Mouse (Mus musculus): ENCODE measurements around the gene Enam. TPM values are rescaled to one million over a fixed set of nuclear protein-coding genes. Genes with fewer than 3 reads are reported as not detected.

Enam gene
- polyA plus RNA-seq (2015; fragmentation: Illumina TruSeq; extraction: RNeasy Lipid Tissue Mini Kit (QIAGEN cat#74804); ENCODE audit: insufficient read depth, low replicate concordance) = not detected

DNA sequence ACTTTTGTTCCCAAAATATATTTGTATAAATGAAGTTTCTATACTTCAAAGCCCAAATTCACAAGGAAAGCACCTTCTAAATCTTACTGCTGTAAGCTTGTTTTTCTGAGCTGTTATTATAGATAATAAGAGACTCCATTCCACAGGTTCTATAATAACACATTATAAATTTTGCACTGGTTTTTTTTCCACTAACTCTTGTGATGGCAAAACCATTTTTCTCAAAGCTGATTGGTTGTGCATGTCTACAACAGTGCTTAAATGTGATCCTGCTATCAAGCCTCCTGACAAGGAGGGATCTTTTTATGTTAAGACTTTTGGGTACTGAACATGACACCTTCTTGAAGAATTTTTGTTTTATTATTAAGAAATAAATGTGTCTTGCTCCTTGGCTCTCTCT is at the start of gene Enam:
Enam (plus strand) TSS at position 301 of the 400 bp plus-strand sequence.

DNA sequence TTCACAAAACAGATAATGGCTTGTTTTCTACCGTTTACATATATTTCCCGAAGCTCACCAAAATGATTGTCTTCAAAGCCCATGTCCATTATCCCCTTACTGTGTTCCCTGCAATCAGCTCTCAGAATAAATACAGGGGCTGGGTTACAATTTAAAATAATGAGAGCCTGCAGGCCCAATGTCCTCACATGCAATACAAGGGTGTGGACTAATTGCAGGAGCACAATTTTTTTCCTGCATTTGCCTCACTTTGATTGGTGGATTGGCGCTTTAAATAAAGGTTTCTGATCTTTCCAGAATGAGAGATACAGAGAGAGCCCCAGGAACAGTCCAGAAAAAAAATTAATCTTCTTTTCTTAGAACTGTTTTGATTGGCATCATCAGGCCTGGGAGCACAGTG is 32.1 kb upstream of the Enam start, which contains the start of gene Ambn:
Ambn (plus strand) TSS at position 301 of the 400 bp plus-strand sequence.

GRCm38 (mm10) chr5:88527657-88528056 is 39.9 kb downstream of the Enam start, which contains the start of gene Jchain:
Gene Jchain (minus strand): TSS chr5:88527891.

DNA sequence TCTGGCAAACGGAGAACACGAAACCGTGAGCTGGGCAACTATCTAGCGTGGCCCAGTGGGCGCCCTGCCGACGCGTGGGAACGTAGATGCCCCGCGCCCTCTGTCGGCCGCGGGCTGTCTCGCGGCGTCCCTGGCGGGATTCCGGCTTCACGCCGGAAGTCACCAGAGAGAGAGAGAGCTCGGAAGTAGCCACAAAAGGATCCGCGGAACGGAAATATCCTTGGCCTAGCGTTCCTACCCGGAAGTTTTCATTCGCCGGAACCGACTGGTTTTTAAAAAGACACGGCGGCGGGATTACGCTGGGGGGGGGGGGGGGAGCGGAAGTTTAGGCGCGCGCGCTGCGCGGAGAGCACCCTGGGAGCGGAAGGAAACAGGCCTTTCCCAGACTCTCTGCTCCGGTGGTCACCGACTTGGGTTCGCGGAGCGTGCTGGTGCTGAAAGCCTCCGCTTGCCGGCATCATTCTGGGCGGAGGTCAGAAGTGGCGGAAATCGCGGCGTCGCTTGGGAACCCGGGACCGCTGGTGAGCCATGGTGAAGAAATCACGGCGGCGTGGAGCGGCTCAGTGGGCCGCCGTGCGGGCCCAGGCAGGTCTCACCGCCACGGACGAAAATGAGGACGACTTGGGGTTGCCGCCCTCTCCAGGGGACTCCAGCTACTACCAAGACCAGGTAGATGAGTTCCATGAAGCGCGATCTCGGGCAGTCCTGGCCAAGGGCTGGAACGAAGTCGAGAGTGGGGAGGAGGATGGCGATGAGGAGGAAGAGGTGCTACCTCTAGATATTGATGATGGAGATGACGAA is 66.5 kb downstream of the Enam start, which contains the start of gene Utp3:
Utp3 (plus strand) TSS at position 377 of the 801 bp plus-strand sequence.

Other genes starting within 250 kb of the Enam start
- gene Gm7714, start 219.1 kb upstream of the Enam start, polyA plus RNA-seq (2015; fragmentation: Illumina TruSeq; extraction: RNeasy Lipid Tissue Mini Kit (QIAGEN cat#74804); ENCODE audit: insufficient read depth, low replicate concordance) = not detected
- gene Prol1, start 170.7 kb upstream of the Enam start, polyA plus RNA-seq (2015; fragmentation: Illumina TruSeq; extraction: RNeasy Lipid Tissue Mini Kit (QIAGEN cat#74804); ENCODE audit: insufficient read depth, low replicate concordance) = not detected
- gene Amtn, start 111.9 kb upstream of the Enam start, polyA plus RNA-seq (2015; fragmentation: Illumina TruSeq; extraction: RNeasy Lipid Tissue Mini Kit (QIAGEN cat#74804); ENCODE audit: insufficient read depth, low replicate concordance) = not detected
- not detected for gene Ambn, start 32.0 kb upstream of the Enam start, polyA plus RNA-seq (2015; fragmentation: Illumina TruSeq; extraction: RNeasy Lipid Tissue Mini Kit (QIAGEN cat#74804); ENCODE audit: insufficient read depth, low replicate concordance)
- gene Jchain, start 39.9 kb downstream of the Enam start, polyA plus RNA-seq (2015; fragmentation: Illumina TruSeq; extraction: RNeasy Lipid Tissue Mini Kit (QIAGEN cat#74804); ENCODE audit: insufficient read depth, low replicate concordance) = 1,764 TPM
- gene Utp3, start 66.5 kb downstream of the Enam start, polyA plus RNA-seq (2015; fragmentation: Illumina TruSeq; extraction: RNeasy Lipid Tissue Mini Kit (QIAGEN cat#74804); ENCODE audit: insufficient read depth, low replicate concordance) = 91.5 TPM
- gene Rufy3, start 77.1 kb downstream of the Enam start, polyA plus RNA-seq (2015; fragmentation: Illumina TruSeq; extraction: RNeasy Lipid Tissue Mini Kit (QIAGEN cat#74804); ENCODE audit: insufficient read depth, low replicate concordance) = 26.9 TPM
- gene Grsf1, start 188.2 kb downstream of the Enam start, polyA plus RNA-seq (2015; fragmentation: Illumina TruSeq; extraction: RNeasy Lipid Tissue Mini Kit (QIAGEN cat#74804); ENCODE audit: insufficient read depth, low replicate concordance) = 70.3 TPM
- 24.9 TPM for gene Mob1b, start 232.9 kb downstream of the Enam start, polyA plus RNA-seq (2015; fragmentation: Illumina TruSeq; extraction: RNeasy Lipid Tissue Mini Kit (QIAGEN cat#74804); ENCODE audit: insufficient read depth, low replicate concordance)

All from spleen, adult 10 weeks (tissue).